Mouse (Mus musculus): Measurements from ENCODE around the gene Zfp961.
"Not testable (repeated sequence)": the region's sequence is repeated elsewhere in the genome, so short reads cannot be mapped to it uniquely, and the experiment has no call there.

DNA sequence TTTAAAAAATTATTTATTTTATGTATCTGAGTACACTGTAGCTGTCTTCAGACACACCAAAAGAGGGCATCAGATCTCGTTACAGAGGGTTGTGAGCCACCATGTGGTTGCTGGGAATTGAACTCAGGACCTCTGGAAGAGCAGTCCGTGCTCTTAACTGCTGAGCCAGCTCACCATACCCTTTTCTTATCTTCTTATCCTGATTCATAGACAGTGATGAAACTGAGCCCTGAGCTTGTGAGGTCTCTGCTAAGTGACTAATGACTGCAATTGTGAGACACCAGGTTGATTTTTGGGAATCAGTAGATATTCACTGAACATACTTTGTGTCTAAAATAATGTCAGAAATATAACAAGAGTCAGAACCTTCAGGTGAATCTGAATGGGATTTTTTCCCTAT, 12.8 kb upstream of the Zfp961 start:
- TF ChIP-seq POLR2A (IDR thresholded peaks at IDR 0.05; ENCODE audit: low read depth, low read length); CTCF (IDR thresholded peaks at IDR 0.05; ENCODE audit: extremely low read depth, insufficient read depth, insufficient read length, insufficient replicate concordance): not testable (repeated sequence)

All from spleen, adult 2 months (tissue).